Mouse (Mus musculus) hindbrain, postnatal 0 days (tissue): ENCODE data around the gene Nme7. TPM values are rescaled to one million over a fixed set of nuclear protein-coding genes. Genes with fewer than 3 reads are reported as not detected.

ENCODE experiments used
- ATAC-seq: fragments of 200-750 bp; cut with Nextera tagmentation; 2 replicates; pipeline ENCODE4 v1.8.0; 2017; ENCODE audit warnings: mild to moderate bottlenecking, moderate TSS enrichment, moderate library complexity
- DNase-seq: peaks from one replicate; pipeline ENCODE4 v3.0.0-alpha.2; 2015; ENCODE audit warnings: low spot score
- H3K27ac ChIP-seq: fragments of 300-500 bp; sonication (generic); 2 replicates; pipeline ENCODE4 v1.5.1; 2014; ENCODE audit warnings: mild to moderate bottlenecking
- H3K27me3 ChIP-seq: fragments of 300-500 bp; sonication (generic); 2 replicates; pipeline ENCODE4 v1.6.1; 2014; ENCODE audit warnings: low read length, mixed read lengths; ENCODE audit not compliant: insufficient read depth
- H3K36me3 ChIP-seq: fragments of 300-500 bp; sonication (generic); 2 replicates; pipeline ENCODE4 v1.6.1; 2014; ENCODE audit warnings: low read length, mixed read lengths; ENCODE audit not compliant: insufficient read depth
- H3K4me1 ChIP-seq: fragments of 300-500 bp; sonication (generic); 2 replicates; pipeline ENCODE4 v1.6.1; 2014; ENCODE audit warnings: antibody characterized with exemption, low read length, mixed read lengths; ENCODE audit not compliant: insufficient read depth
- H3K4me2 ChIP-seq: fragments of 300-500 bp; sonication (generic); 2 replicates; pipeline ENCODE4 v1.6.1; 2014; ENCODE audit warnings: low read depth, mild to moderate bottlenecking, low read length, moderate library complexity, mixed read lengths
- H3K4me3 ChIP-seq: fragments of 300-500 bp; sonication (generic); 2 replicates; pipeline ENCODE4 v1.5.1; 2014; ENCODE audit warnings: low read length
- H3K9ac ChIP-seq: fragments of 300-500 bp; sonication (generic); replicated peaks from 2 replicates; pipeline ENCODE4 v1.6.1; 2014; ENCODE audit warnings: mild to moderate bottlenecking, low read length, moderate library complexity, mixed read lengths
- H3K9me3 ChIP-seq: fragments of 300-500 bp; sonication (generic); 2 replicates; pipeline ENCODE4 v1.6.1; 2016; ENCODE audit warnings: low read length, mixed read lengths
- CTCF ChIP-seq: IDR thresholded peaks from 2 replicates; pipeline ENCODE4 v1.5.1; 2016; ENCODE audit warnings: antibody characterized with exemption, control low read depth, low read depth
- WGBS: fragments of 180-500 bp; shearing (Covaris S2); extraction: QIAGEN DNeasy Blood & Tissue Kit; methylation state at CpG from one replicate; pipeline ENCODE4 v1.1.7; 2014; 5-methylcytosine and 5-hydroxymethylcytosine counted together
- polyA plus RNA-seq: library from polyadenylated mRNA; unstranded; fragments of >200 nt; fragmentation: Nextera tagmentation; extraction: Ambion mirVana; gene quantifications from 2 replicates; pipeline ENCODE4 v1.2.1, GENCODE M21; 2015
- total RNA-seq: library from RNA; depleted of rRNA; stranded (reverse); fragments of >200 nt; gene quantifications from 2 replicates; pipeline ENCODE4 v1.2.3, GENCODE M21; 2014

Gene Nme7
- total and polyA plus RNA-seq, 2 experiments from 2014 or later = 19.7 to 24.8 TPM

GRCm38 (mm10) chr1:164395131-164395780, 91.3 kb downstream of the Nme7 start:
- Histone ChIP-seq H3K36me3 (no peaks in the 10 kb centered on the region), H3K27ac (peak overlapping the region; percentile 70), H3K4me1 (no peaks in the 10 kb centered on the region), H3K9ac (no peak overlapping the region; the same call in 1 of the 2 replicates), H3K9me3 (no peaks in the 10 kb centered on the region), H3K4me2 (no peak overlapping the region), H3K4me3 (no peak overlapping the region), H3K27me3 (no peaks in the 10 kb centered on the region)
- no peak for TF ChIP-seq CTCF
- 31% methylated on average over 6 of the region's 6 CpGs for WGBS
- DNase-seq (peak; percentile 42), ATAC-seq (peak; percentile 73)

DNA sequence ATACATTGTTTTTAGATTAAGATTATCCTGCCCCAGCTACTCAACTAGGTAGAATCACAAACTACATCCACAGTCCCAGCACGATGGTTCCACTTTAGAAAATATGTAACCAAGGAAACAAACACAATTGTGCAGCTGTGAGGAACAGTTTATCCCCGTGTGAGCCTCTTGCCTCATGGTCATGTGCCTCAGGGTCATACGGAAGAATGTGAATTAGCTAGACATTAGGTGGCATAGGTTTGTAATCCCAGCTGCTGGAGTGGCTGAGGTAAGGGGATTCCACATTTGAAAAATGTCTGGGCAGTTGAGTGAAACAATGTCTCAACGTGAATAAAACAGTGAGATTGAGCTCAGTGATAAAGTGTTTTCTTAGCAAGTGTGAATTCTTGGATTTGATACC, 93.8 kb downstream of the Nme7 start:
- Histone ChIP-seq H3K4me3 (no peak overlapping the region), H3K9ac (no peak overlapping the region), H3K36me3 (no peaks in the 10 kb centered on the region), H3K9me3 (peaks cover 3% of the 10 kb centered on the region), H3K27ac (no peak overlapping the region), H3K4me1 (no peaks in the 10 kb centered on the region), H3K27me3 (no peaks in the 10 kb centered on the region), H3K4me2 (no peak overlapping the region)
- WGBS = 41% methylated on average over 4 of the region's 4 CpGs
- no peak for TF ChIP-seq CTCF
- DNase-seq (no peak), ATAC-seq (no peak)

GRCm38 (mm10) chr1:164399578-164399977, 95.7 kb downstream of the Nme7 start:
- Histone ChIP-seq H3K4me2 (no peak overlapping the region), H3K27ac (no peak overlapping the region), H3K36me3 (peaks cover 4% of the 10 kb centered on the region; the same call in 1 of the 2 replicates), H3K4me1 (no peaks in the 10 kb centered on the region), H3K27me3 (no peaks in the 10 kb centered on the region), H3K4me3 (no peak overlapping the region), H3K9ac (no peak overlapping the region), H3K9me3 (peaks cover 3% of the 10 kb centered on the region)
- DNase-seq (no peak), ATAC-seq (no peak)
- WGBS = 94% methylated on average over 3 of the region's 3 CpGs
- no peak for TF ChIP-seq CTCF

GRCm38 (mm10) chr1:164405385-164405802, 101.5 kb downstream of the Nme7 start:
- Histone ChIP-seq H3K9ac (no peak overlapping the region), H3K9me3 (peaks cover 3% of the 10 kb centered on the region), H3K27ac (no peak overlapping the region), H3K4me2 (no peak overlapping the region), H3K27me3 (no peaks in the 10 kb centered on the region), H3K36me3 (peaks cover 4% of the 10 kb centered on the region; the same call in 1 of the 2 replicates), H3K4me3 (no peak overlapping the region), H3K4me1 (no peaks in the 10 kb centered on the region)
- 82% methylated on average over 5 of the region's 5 CpGs for WGBS
- DNase-seq (no peak), ATAC-seq (0 out of 2 replicates have a peak, but pooled peaks have one; percentile 32)
- no peak for TF ChIP-seq CTCF

GRCm38 (mm10) chr1:164406506-164406905, 102.6 kb downstream of the Nme7 start:
- Histone ChIP-seq H3K4me1 (no peaks in the 10 kb centered on the region), H3K4me3 (no peak overlapping the region), H3K9me3 (peaks cover 3% of the 10 kb centered on the region), H3K27ac (no peak overlapping the region), H3K27me3 (no peaks in the 10 kb centered on the region), H3K4me2 (no peak overlapping the region), H3K36me3 (peaks cover 4% of the 10 kb centered on the region; the same call in 1 of the 2 replicates), H3K9ac (no peak overlapping the region)
- WGBS = 26% methylated on average over 5 of the region's 5 CpGs
- no peak for ATAC-seq
- no peak for DNase-seq
- TF ChIP-seq CTCF = no peak

DNA sequence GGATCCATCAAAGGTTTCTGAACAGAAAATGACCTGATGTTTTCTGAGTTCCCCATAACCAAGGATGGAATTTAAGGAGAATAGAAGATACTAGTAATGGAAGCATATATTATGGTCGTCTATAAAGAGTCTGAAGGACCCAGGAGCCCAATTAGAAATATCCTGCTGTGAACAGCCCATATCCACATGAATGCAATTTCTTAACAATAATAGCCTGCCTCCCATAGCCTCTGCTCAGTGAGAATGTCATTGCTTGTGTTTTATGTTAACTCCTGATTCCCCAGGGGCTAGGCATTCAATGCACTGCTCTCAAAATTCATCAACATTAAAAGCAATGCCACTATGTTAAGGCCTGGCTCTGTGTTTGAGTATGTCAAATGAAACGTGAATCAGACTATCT, 104.7 kb downstream of the Nme7 start:
- no peak overlapping the region for H3K9ac ChIP-seq

GRCm38 (mm10) chr1:164411306-164411705, 107.4 kb downstream of the Nme7 start:
- Histone ChIP-seq H3K27me3 (no peaks in the 10 kb centered on the region), H3K27ac (no peak overlapping the region), H3K4me2 (no peak overlapping the region), H3K9ac (no peak overlapping the region), H3K9me3 (no peaks in the 10 kb centered on the region), H3K4me3 (no peak overlapping the region), H3K36me3 (no peaks in the 10 kb centered on the region), H3K4me1 (no peaks in the 10 kb centered on the region)
- ATAC-seq (no peak), DNase-seq (no peak)
- 87% methylated on average over 7 of the region's 7 CpGs for WGBS
- no peak for TF ChIP-seq CTCF

More for the DNA sequence above, 104.7 kb downstream of the Nme7 start:
- Histone ChIP-seq H3K4me2 (no peak overlapping the region), H3K27ac (no peak overlapping the region), H3K4me3 (no peak overlapping the region), H3K4me1 (no peaks in the 10 kb centered on the region), H3K36me3 (no peaks in the 10 kb centered on the region), H3K27me3 (no peaks in the 10 kb centered on the region), H3K9me3 (no peaks in the 10 kb centered on the region)
- 34% methylated on average over 2 of the region's 2 CpGs for WGBS
- DNase-seq (peak; percentile 7), ATAC-seq (no peak)
- TF ChIP-seq CTCF = no peak
